Mouse (Mus musculus): Measurements from ENCODE around the gene Ppp1r16b. TPM values are rescaled to one million over a fixed set of nuclear protein-coding genes. Genes with fewer than 3 reads are reported as not detected.
"Not testable (repeated sequence)": the region's sequence is repeated elsewhere in the genome, so short reads cannot be mapped to it uniquely, and the experiment has no call there.

The Ppp1r16b gene
- polyA plus RNA-seq, 1 experiment from 2014 or later: 4.1 TPM

GRCm38 (mm10) chr2:158734500-158735152, 69.4 kb downstream of the Ppp1r16b start:
- Histone ChIP-seq H3K4me3 (replicated peaks) (no peak overlapping the region), H3K9me3 (no peaks in the 10 kb centered on the region), H3K4me2 (replicated peaks) (no peak overlapping the region), H3K4me1 (replicated peaks) (no peaks in the 10 kb centered on the region), H3K36me3 (no peaks in the 10 kb centered on the region), H3K27ac (no peak overlapping the region), H3K9ac (no peak overlapping the region), H3K27me3 (replicated peaks) (no peaks in the 10 kb centered on the region)
- ATAC-seq: no peak
- 72% methylated on average over 7 of the region's 7 CpGs for WGBS

- Histone ChIP-seq H3K36me3 (no peaks in the 10 kb centered on the region), H3K4me3 (replicated peaks) (no peak overlapping the region), H3K9ac (no peak overlapping the region), H3K27me3 (replicated peaks) (no peaks in the 10 kb centered on the region), H3K9me3 (no peaks in the 10 kb centered on the region), H3K4me2 (replicated peaks) (no peak overlapping the region), H3K4me1 (replicated peaks) (no peaks in the 10 kb centered on the region), H3K27ac (no peak overlapping the region)
- no peak for ATAC-seq
- 86% methylated on average over 8 of the region's 8 CpGs for WGBS
Observed at GRCm38 (mm10) chr2:158735340-158735739, 70.1 kb downstream of the Ppp1r16b start.

- H3K4me2 ChIP-seq (replicated peaks); H3K4me3 ChIP-seq (replicated peaks); H3K27me3 ChIP-seq (replicated peaks); H3K27ac ChIP-seq; H3K36me3 ChIP-seq; H3K9ac ChIP-seq; H3K4me1 ChIP-seq (replicated peaks); ATAC-seq; H3K9me3 ChIP-seq: not testable (repeated sequence)
- 86% methylated on average over 4 of the region's 4 CpGs for WGBS
Observed at GRCm38 (mm10) chr2:158736247-158736646, 71.0 kb downstream of the Ppp1r16b start.

GRCm38 (mm10) chr2:158738591-158738990, 73.4 kb downstream of the Ppp1r16b start:
- H3K27ac ChIP-seq: no peak overlapping the region
- H3K27me3 ChIP-seq (replicated peaks): no peaks in the 10 kb centered on the region
- no peak for ATAC-seq
- no peaks in the 10 kb centered on the region for H3K36me3 ChIP-seq
- H3K4me3 ChIP-seq (replicated peaks): no peak overlapping the region
- H3K4me1 ChIP-seq (replicated peaks): no peaks in the 10 kb centered on the region
- no peak overlapping the region for H3K9ac ChIP-seq
- H3K9me3 ChIP-seq: no peaks in the 10 kb centered on the region
- H3K4me2 ChIP-seq (replicated peaks): no peak overlapping the region
- 84% methylated on average over 11 of the region's 11 CpGs for WGBS

GRCm38 (mm10) chr2:158739113-158739512, 73.9 kb downstream of the Ppp1r16b start:
- Histone ChIP-seq H3K4me2 (replicated peaks) (no peak overlapping the region), H3K27me3 (replicated peaks) (no peaks in the 10 kb centered on the region), H3K27ac (no peak overlapping the region), H3K9ac (no peak overlapping the region), H3K9me3 (no peaks in the 10 kb centered on the region), H3K4me1 (replicated peaks) (no peaks in the 10 kb centered on the region), H3K36me3 (no peaks in the 10 kb centered on the region), H3K4me3 (replicated peaks) (no peak overlapping the region)
- 78% methylated on average over 3 of the region's 3 CpGs for WGBS
- ATAC-seq: no peak

GRCm38 (mm10) chr2:158741011-158741501, 75.9 kb downstream of the Ppp1r16b start:
- no peak overlapping the region for H3K27ac ChIP-seq
- no peak for ATAC-seq
- 72% methylated on average over 9 of the region's 9 CpGs for WGBS
- no peaks in the 10 kb centered on the region for H3K27me3 ChIP-seq (replicated peaks)
- H3K36me3 ChIP-seq: no peaks in the 10 kb centered on the region
- no peaks in the 10 kb centered on the region for H3K4me1 ChIP-seq (replicated peaks)
- no peaks in the 10 kb centered on the region for H3K9me3 ChIP-seq
- no peak overlapping the region for H3K9ac ChIP-seq
- no peak overlapping the region for H3K4me2 ChIP-seq (replicated peaks)
- H3K4me3 ChIP-seq (replicated peaks): no peak overlapping the region

GRCm38 (mm10) chr2:158742431-158742830, 77.2 kb downstream of the Ppp1r16b start:
- H3K9ac ChIP-seq: no peak overlapping the region
- no peak overlapping the region for H3K4me3 ChIP-seq (replicated peaks)
- H3K4me2 ChIP-seq (replicated peaks): no peak overlapping the region
- no peaks in the 10 kb centered on the region for H3K36me3 ChIP-seq
- H3K27me3 ChIP-seq (replicated peaks): no peaks in the 10 kb centered on the region
- no peaks in the 10 kb centered on the region for H3K4me1 ChIP-seq (replicated peaks)
- 73% methylated on average over 5 of the region's 5 CpGs for WGBS
- H3K27ac ChIP-seq: no peak overlapping the region
- no peak for ATAC-seq
- no peaks in the 10 kb centered on the region for H3K9me3 ChIP-seq

GRCm38 (mm10) chr2:158743518-158744141, 78.4 kb downstream of the Ppp1r16b start:
- Histone ChIP-seq H3K36me3 (no peaks in the 10 kb centered on the region), H3K4me3 (replicated peaks) (no peak overlapping the region), H3K9ac (no peak overlapping the region), H3K27me3 (replicated peaks) (no peaks in the 10 kb centered on the region), H3K4me1 (replicated peaks) (no peaks in the 10 kb centered on the region), H3K9me3 (no peaks in the 10 kb centered on the region), H3K27ac (no peak overlapping the region), H3K4me2 (replicated peaks) (no peak overlapping the region)
- no peak for ATAC-seq
- 88% methylated on average over 11 of the region's 11 CpGs for WGBS

GRCm38 (mm10) chr2:158745049-158745482, 79.9 kb downstream of the Ppp1r16b start:
- Histone ChIP-seq H3K9me3 (no peaks in the 10 kb centered on the region), H3K4me2 (replicated peaks) (no peak overlapping the region), H3K4me1 (replicated peaks) (no peaks in the 10 kb centered on the region), H3K9ac (no peak overlapping the region), H3K4me3 (replicated peaks) (no peak overlapping the region), H3K27ac (no peak overlapping the region), H3K27me3 (replicated peaks) (no peaks in the 10 kb centered on the region), H3K36me3 (no peaks in the 10 kb centered on the region)
- 17% methylated on average over 2 of the region's 2 CpGs for WGBS
- no peak for ATAC-seq

GRCm38 (mm10) chr2:158746164-158746563, 81.0 kb downstream of the Ppp1r16b start:
- Histone ChIP-seq H3K27me3 (replicated peaks) (no peaks in the 10 kb centered on the region), H3K4me3 (replicated peaks) (no peak overlapping the region), H3K9ac (no peak overlapping the region), H3K27ac (no peak overlapping the region), H3K4me1 (replicated peaks) (no peaks in the 10 kb centered on the region), H3K4me2 (replicated peaks) (no peak overlapping the region), H3K36me3 (no peaks in the 10 kb centered on the region), H3K9me3 (no peaks in the 10 kb centered on the region)
- no peak for ATAC-seq
- WGBS: 66% methylated on average over 11 of the region's 11 CpGs

GRCm38 (mm10) chr2:158749366-158749765, 84.2 kb downstream of the Ppp1r16b start:
- 91% methylated on average over 9 of the region's 9 CpGs for WGBS
- H3K4me1 ChIP-seq (replicated peaks): no peaks in the 10 kb centered on the region
- H3K9ac ChIP-seq: no peak overlapping the region
- ATAC-seq: no peak
- no peaks in the 10 kb centered on the region for H3K36me3 ChIP-seq
- no peak overlapping the region for H3K4me2 ChIP-seq (replicated peaks)
- H3K9me3 ChIP-seq: no peaks in the 10 kb centered on the region
- no peaks in the 10 kb centered on the region for H3K27me3 ChIP-seq (replicated peaks)
- no peak overlapping the region for H3K27ac ChIP-seq
- H3K4me3 ChIP-seq (replicated peaks): no peak overlapping the region

GRCm38 (mm10) chr2:158760231-158760630, 95.0 kb downstream of the Ppp1r16b start:
- H3K36me3 ChIP-seq: no peaks in the 10 kb centered on the region
- no peak overlapping the region for H3K4me3 ChIP-seq (replicated peaks)
- WGBS: 71% methylated on average over 2 of the region's 2 CpGs
- no peak overlapping the region for H3K9ac ChIP-seq
- H3K9me3 ChIP-seq: no peaks in the 10 kb centered on the region
- no peak for ATAC-seq
- H3K4me1 ChIP-seq (replicated peaks): no peaks in the 10 kb centered on the region; the same call in 1 of the 2 replicates
- H3K4me2 ChIP-seq (replicated peaks): no peak overlapping the region
- no peaks in the 10 kb centered on the region for H3K27me3 ChIP-seq (replicated peaks)
- no peak overlapping the region for H3K27ac ChIP-seq

GRCm38 (mm10) chr2:158762339-158762738, 97.1 kb downstream of the Ppp1r16b start:
- 64% methylated on average over 5 of the region's 5 CpGs for WGBS
- no peak overlapping the region for H3K27ac ChIP-seq
- H3K27me3 ChIP-seq (replicated peaks): no peaks in the 10 kb centered on the region
- no peak overlapping the region for H3K9ac ChIP-seq
- H3K4me1 ChIP-seq (replicated peaks): no peaks in the 10 kb centered on the region; the same call in 1 of the 2 replicates
- H3K4me3 ChIP-seq (replicated peaks): no peak overlapping the region
- no peaks in the 10 kb centered on the region for H3K36me3 ChIP-seq
- no peaks in the 10 kb centered on the region for H3K9me3 ChIP-seq
- no peak overlapping the region for H3K4me2 ChIP-seq (replicated peaks)
- peak; percentile 57 for ATAC-seq
